Mouse (Mus musculus): Measurements from ENCODE around the gene Gpkow. TPM values are rescaled to one million over a fixed set of nuclear protein-coding genes. Genes with fewer than 3 reads are reported as not detected.
A peak's percentile ranks its signal among the peaks of the same experiment; 100 is the strongest.
"Not testable (repeated sequence)": the region's sequence is repeated elsewhere in the genome, so short reads cannot be mapped to it uniquely, and the experiment has no call there.

The Gpkow gene
- polyA plus RNA-seq, 1 experiment = 12.2 TPM

- WGBS = 62% methylated on average over 5 of the region's 5 CpGs
- no peaks in the 10 kb centered on the region for H3K4me1 ChIP-seq (replicated peaks; ENCODE audit: control insufficient read depth, insufficient read depth, low read length)
- no peaks in the 10 kb centered on the region for H3K27me3 ChIP-seq (ENCODE audit: control insufficient read depth, insufficient read depth, low read length)
- no peak for DNase-seq
- H3K36me3 ChIP-seq (ENCODE audit: control insufficient read depth, insufficient read depth, low read length) = no peaks in the 10 kb centered on the region
- TF ChIP-seq POLR2A (IDR thresholded peaks at IDR 0.05; ENCODE audit: control insufficient read depth, extremely low read depth, insufficient read depth, low read length, poor library complexity) (no peak), CTCF (IDR thresholded peaks at IDR 0.05; ENCODE audit: borderline replicate concordance, control insufficient read depth, extremely low read depth, insufficient read depth, low read length, poor library complexity) (no peak)
- H3K4me3 ChIP-seq (ENCODE audit: control insufficient read depth, insufficient read depth, low read length) = no peak overlapping the region
- H3K27ac ChIP-seq (ENCODE audit: control insufficient read depth, insufficient read depth, low read length) = no peak overlapping the region
Observed at GRCm38 (mm10) chrX:7743470-7743869, 46.5 kb downstream of the Gpkow start.

DNA sequence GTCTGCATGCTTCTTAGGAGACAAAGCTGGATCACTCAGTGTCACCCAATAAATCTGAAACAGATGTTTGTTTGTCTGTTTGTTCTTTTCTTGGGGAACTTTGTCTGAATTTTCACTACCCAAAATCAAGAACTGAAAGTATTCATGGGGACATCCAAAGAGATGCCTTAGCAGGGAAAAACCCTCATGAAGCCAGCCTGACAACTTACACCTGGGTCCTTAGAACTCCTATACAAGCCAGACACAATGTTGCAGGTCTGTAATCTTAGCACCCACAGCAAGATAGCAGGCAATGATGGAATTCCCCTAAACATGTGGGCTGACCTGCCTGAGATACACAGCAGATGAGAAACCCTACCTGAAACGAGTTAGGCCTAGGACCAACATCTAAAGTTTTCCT, 48.0 kb downstream of the Gpkow start:
- no peak for DNase-seq
- Histone ChIP-seq H3K4me1 (replicated peaks; ENCODE audit: control insufficient read depth, insufficient read depth, low read length) (no peaks in the 10 kb centered on the region), H3K27me3 (ENCODE audit: control insufficient read depth, insufficient read depth, low read length) (no peaks in the 10 kb centered on the region), H3K27ac (ENCODE audit: control insufficient read depth, insufficient read depth, low read length) (no peak overlapping the region), H3K36me3 (ENCODE audit: control insufficient read depth, insufficient read depth, low read length) (no peaks in the 10 kb centered on the region), H3K4me3 (ENCODE audit: control insufficient read depth, insufficient read depth, low read length) (no peak overlapping the region)
- no peak for TF ChIP-seq CTCF (IDR thresholded peaks at IDR 0.05; ENCODE audit: borderline replicate concordance, control insufficient read depth, extremely low read depth, insufficient read depth, low read length, poor library complexity)
- no peak for TF ChIP-seq POLR2A (IDR thresholded peaks at IDR 0.05; ENCODE audit: control insufficient read depth, extremely low read depth, insufficient read depth, low read length, poor library complexity)
- 94% methylated on average over 1 of the region's 1 CpGs for WGBS

DNA sequence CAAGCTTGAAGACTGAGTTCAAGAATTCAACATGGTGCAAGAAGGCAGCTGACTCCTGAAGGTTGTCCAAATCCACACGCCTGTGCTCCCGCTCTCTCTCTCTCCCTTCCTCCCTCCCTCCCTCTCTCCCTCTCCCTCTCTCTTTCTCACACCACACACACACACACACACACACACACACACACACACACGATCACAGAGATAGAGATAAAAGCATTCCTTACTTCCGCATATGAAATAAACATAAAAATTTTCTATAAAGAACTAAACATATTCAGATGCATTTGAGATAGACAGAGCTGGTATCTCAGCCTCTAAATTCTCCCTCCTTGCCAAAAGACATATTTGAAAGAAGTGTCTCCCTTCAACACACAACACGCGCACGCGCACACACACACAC, 48.5 kb downstream of the Gpkow start:
- DNase-seq = no peak
- 95% methylated on average over 8 of the region's 8 CpGs for WGBS
- Histone ChIP-seq H3K4me3 (ENCODE audit: control insufficient read depth, insufficient read depth, low read length) (no peak overlapping the region), H3K4me1 (replicated peaks; ENCODE audit: control insufficient read depth, insufficient read depth, low read length) (peaks cover 3% of the 10 kb centered on the region), H3K27me3 (ENCODE audit: control insufficient read depth, insufficient read depth, low read length) (no peaks in the 10 kb centered on the region), H3K36me3 (ENCODE audit: control insufficient read depth, insufficient read depth, low read length) (no peaks in the 10 kb centered on the region), H3K27ac (ENCODE audit: control insufficient read depth, insufficient read depth, low read length) (no peak overlapping the region)
- TF ChIP-seq CTCF (IDR thresholded peaks at IDR 0.05; ENCODE audit: borderline replicate concordance, control insufficient read depth, extremely low read depth, insufficient read depth, low read length, poor library complexity) = no peak
- no peak for TF ChIP-seq POLR2A (IDR thresholded peaks at IDR 0.05; ENCODE audit: control insufficient read depth, extremely low read depth, insufficient read depth, low read length, poor library complexity)

DNA sequence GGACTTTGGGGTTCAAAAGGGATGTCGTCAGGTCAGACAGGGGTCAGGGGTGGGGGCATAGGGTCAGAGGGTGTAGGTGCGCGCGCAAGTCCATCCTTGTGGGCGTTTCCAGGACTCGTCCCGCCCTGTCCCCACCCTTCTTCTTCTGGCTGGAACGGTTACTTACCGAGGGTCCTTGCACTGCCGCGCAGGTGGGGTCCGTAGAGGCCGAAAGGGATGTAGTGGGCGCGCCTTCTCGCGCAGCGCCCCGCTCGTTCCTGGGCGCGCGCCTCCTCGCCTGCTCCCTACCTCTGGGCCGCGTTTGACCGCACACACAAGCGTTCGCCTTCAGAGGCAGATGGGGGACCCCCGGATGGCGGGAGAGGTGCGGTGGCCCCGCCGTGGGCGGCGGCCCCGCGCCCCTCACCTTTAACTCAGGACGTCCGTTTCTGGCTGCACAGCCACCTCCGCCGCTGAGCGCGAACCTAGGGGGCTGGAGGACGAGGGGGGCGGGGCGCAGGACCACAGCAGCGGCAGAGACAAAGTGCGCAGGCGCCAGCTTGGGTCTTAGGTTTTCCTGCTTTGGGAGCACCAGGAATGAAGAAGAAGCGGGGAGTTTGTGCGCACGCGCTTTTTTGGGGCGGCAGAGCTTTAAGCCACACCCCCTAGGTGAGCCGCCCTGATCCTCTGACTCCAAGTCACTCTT, 53.6 kb downstream of the Gpkow start, which contains the start of gene Ccdc120:
TSS of gene Ccdc120 (minus strand) at position 474 of the 685 bp plus-strand sequence.
- TF ChIP-seq CTCF (IDR thresholded peaks at IDR 0.05; ENCODE audit: borderline replicate concordance, control insufficient read depth, extremely low read depth, insufficient read depth, low read length, poor library complexity) = no peak
- TF ChIP-seq POLR2A (IDR thresholded peaks at IDR 0.05; ENCODE audit: control insufficient read depth, extremely low read depth, insufficient read depth, low read length, poor library complexity) = no peak
- peak; percentile 22 for DNase-seq
- Histone ChIP-seq H3K36me3 (ENCODE audit: control insufficient read depth, insufficient read depth, low read length) (no peaks in the 10 kb centered on the region), H3K4me3 (ENCODE audit: control insufficient read depth, insufficient read depth, low read length) (peak within 1 kb of the TSS; percentile 44), H3K27me3 (ENCODE audit: control insufficient read depth, insufficient read depth, low read length) (no peaks in the 10 kb centered on the region), H3K27ac (ENCODE audit: control insufficient read depth, insufficient read depth, low read length) (no peak within 1 kb of the TSS), H3K4me1 (replicated peaks; ENCODE audit: control insufficient read depth, insufficient read depth, low read length) (peaks cover 7% of the 10 kb centered on the region)
- 2% methylated on average over 35 of the region's 56 CpGs for WGBS

GRCm38 (mm10) chrX:7753627-7754026, 56.7 kb downstream of the Gpkow start:
- H3K36me3 ChIP-seq (ENCODE audit: control insufficient read depth, insufficient read depth, low read length); H3K27me3 ChIP-seq (ENCODE audit: control insufficient read depth, insufficient read depth, low read length); H3K27ac ChIP-seq (ENCODE audit: control insufficient read depth, insufficient read depth, low read length); H3K4me3 ChIP-seq (ENCODE audit: control insufficient read depth, insufficient read depth, low read length); H3K4me1 ChIP-seq (replicated peaks; ENCODE audit: control insufficient read depth, insufficient read depth, low read length): not testable (repeated sequence)
- 3% methylated on average over 2 of the region's 3 CpGs for WGBS
- peak; percentile 31 for DNase-seq

Other genes starting within 250 kb of the Gpkow start
- 7.7 and 10.3 TPM in 2 replicates for gene Foxp3, start 123.5 kb upstream of the Gpkow start, polyA plus RNA-seq (2012; rRNA removed)
- gene Ppp1r3f, start 122.8 kb upstream of the Gpkow start, polyA plus RNA-seq (2012; rRNA removed) = 5.5 and 5.8 TPM in 2 replicates
- gene Ccdc22, start 91.6 kb upstream of the Gpkow start, polyA plus RNA-seq (2012; rRNA removed) = 34.1 and 35.7 TPM in 2 replicates
- gene Cacna1f, start 90.0 kb upstream of the Gpkow start, polyA plus RNA-seq (2012; rRNA removed) = 0.04 and 0.12 TPM in 2 replicates
- gene Syp, start 58.7 kb upstream of the Gpkow start, polyA plus RNA-seq (2012; rRNA removed) = 1.2 and 1.8 TPM in 2 replicates
- 29.7 TPM in 2 replicates for gene Prickle3, start 39.9 kb upstream of the Gpkow start, polyA plus RNA-seq (2012; rRNA removed)
- 144 and 149 TPM in 2 replicates for gene Plp2, start 25.7 kb upstream of the Gpkow start, polyA plus RNA-seq (2012; rRNA removed)
- 0.82 and 3.0 TPM in 2 replicates for gene Magix, start 15.9 kb upstream of the Gpkow start, polyA plus RNA-seq (2012; rRNA removed)
- 86.6 and 105 TPM in 2 replicates for gene Wdr45, start 17.2 kb downstream of the Gpkow start, polyA plus RNA-seq (2012; rRNA removed)
- 1.8 and 1.9 TPM in 2 replicates for gene Gm45208, start 25.1 kb downstream of the Gpkow start, polyA plus RNA-seq (2012; rRNA removed)
- gene Praf2, start 31.3 kb downstream of the Gpkow start, polyA plus RNA-seq (2012; rRNA removed) = 39.9 and 44.4 TPM in 2 replicates
- 6.8 and 9.3 TPM in 2 replicates for gene Ccdc120, start 53.8 kb downstream of the Gpkow start, polyA plus RNA-seq (2012; rRNA removed)
- 26.4 and 29.5 TPM in 2 replicates for gene Tfe3, start 65.4 kb downstream of the Gpkow start, polyA plus RNA-seq (2012; rRNA removed)
- 68.4 and 73.1 TPM in 2 replicates for gene Gripap1, start 92.6 kb downstream of the Gpkow start, polyA plus RNA-seq (2012; rRNA removed)
- gene Kcnd1, start 125.2 kb downstream of the Gpkow start, polyA plus RNA-seq (2012; rRNA removed) = 1.1 TPM in 2 replicates
- gene Otud5, start 144.2 kb downstream of the Gpkow start, polyA plus RNA-seq (2012; rRNA removed) = 112 TPM in 2 replicates
- 53.6 and 54.6 TPM in 2 replicates for gene Pim2, start 181.1 kb downstream of the Gpkow start, polyA plus RNA-seq (2012; rRNA removed)
- gene Slc35a2, start 186.9 kb downstream of the Gpkow start, polyA plus RNA-seq (2012; rRNA removed) = 81.7 and 100 TPM in 2 replicates
- gene Pqbp1, start 202.1 kb downstream of the Gpkow start, polyA plus RNA-seq (2012; rRNA removed) = 101 and 109 TPM in 2 replicates
- 66.8 and 74.8 TPM in 2 replicates for gene Timm17b, start 202.2 kb downstream of the Gpkow start, polyA plus RNA-seq (2012; rRNA removed)
- gene Gm10491, start 210.7 kb downstream of the Gpkow start, polyA plus RNA-seq (2012; rRNA removed) = not detected in 2 replicates
- not detected in 2 replicates for gene Gm10490, start 212.4 kb downstream of the Gpkow start, polyA plus RNA-seq (2012; rRNA removed)
- 0.14 and 0.15 TPM in 2 replicates for gene Pcsk1n, start 222.7 kb downstream of the Gpkow start, polyA plus RNA-seq (2012; rRNA removed)
- not detected in 2 replicates for gene Eras, start 231.5 kb downstream of the Gpkow start, polyA plus RNA-seq (2012; rRNA removed)

All from thymus, adult 2 months (tissue).